8 mouse cellular contexts compared by ENCODE assay signal in the genomic region with DNA sequence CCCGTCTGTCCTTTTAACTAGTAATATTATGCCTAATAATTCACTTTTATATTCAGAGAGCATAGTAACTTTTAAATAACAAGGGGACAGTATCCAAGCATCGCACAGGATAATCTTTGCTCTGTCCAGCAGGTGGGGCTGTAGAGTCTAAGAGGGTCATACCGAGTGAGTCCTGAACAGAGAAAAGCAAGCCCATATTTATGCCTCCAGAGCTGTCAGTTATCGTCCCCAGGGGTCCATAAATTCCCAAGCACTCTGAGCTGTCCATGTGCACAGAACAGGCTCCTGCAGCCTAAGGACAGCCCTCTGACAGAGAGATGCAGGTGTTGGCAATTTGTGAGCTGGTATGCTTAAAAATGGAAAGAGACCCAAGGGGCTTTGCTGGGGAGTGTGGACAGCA.
DNase-seq lines count a peak whose midpoint lies in the region; ATAC-seq and TF ChIP-seq lines count a peak whose summit lies in the region.

No protein-coding gene starts in this region.

- no peaks in the 10 kb centered on the region for H3K4me1 ChIP-seq in hindbrain, embryonic 11.5 days (replicated peaks; ENCODE audit: control insufficient read depth, insufficient read depth, low read length)
- peaks cover 8% of the 10 kb centered on the region for H3K4me1 ChIP-seq in hindbrain, embryonic 14.5 days (replicated peaks; ENCODE audit: control insufficient read depth, insufficient read depth, low read length)
- peaks cover 0 to 5% of the 10 kb centered on the region in 2 experiments; a peak in 2 of 4 replicates for H3K4me1 ChIP-seq in CH12.LX (ENCODE audit: control insufficient read depth in 1 of 2, insufficient read depth in 2 of 2)
- peaks cover 6% of the 10 kb centered on the region for H3K4me1 ChIP-seq in forebrain, embryonic 10.5 days

- no peaks in the 10 kb centered on the region for H3K36me3 ChIP-seq in hindbrain, embryonic 11.5 days (ENCODE audit: control insufficient read depth, insufficient read depth, low read length)
- H3K36me3 ChIP-seq in hindbrain, embryonic 14.5 days (replicated peaks; ENCODE audit: control insufficient read depth, insufficient read depth): no peaks in the 10 kb centered on the region
- H3K36me3 ChIP-seq in CH12.LX (replicated peaks in 1 of 2; ENCODE audit: control insufficient read depth in 1 of 2, insufficient read depth in 1 of 2, low read length in 1 of 2): no peaks in the 10 kb centered on the region
- no peaks in the 10 kb centered on the region for H3K36me3 ChIP-seq in forebrain, embryonic 10.5 days (replicated peaks)

- in situ Hi-C loops in CH12.LX (cut with MboI; ENCODE audit: low pct_ligation_motif_present, low pct_unique_long_range_greater_than_20kb, low sequenced_read_pairs): no loop called here

- TF ChIP-seq RAD21 in CH12.LX (IDR thresholded peaks at IDR 0.05; ENCODE audit: low read depth, low read length): peak; percentile 46

- no peaks in the 10 kb centered on the region for H3K27me3 ChIP-seq in hindbrain, embryonic 11.5 days (ENCODE audit: control insufficient read depth, insufficient read depth, low read length)
- H3K27me3 ChIP-seq in hindbrain, embryonic 14.5 days (ENCODE audit: control insufficient read depth, insufficient read depth, low read length): no peaks in the 10 kb centered on the region
- H3K27me3 ChIP-seq in CH12.LX (replicated peaks): no peaks in the 10 kb centered on the region
- no peaks in the 10 kb centered on the region for H3K27me3 ChIP-seq in forebrain, embryonic 10.5 days (ENCODE audit: poor library complexity, severe bottlenecking)

- DNase-seq in hindbrain, embryonic 11.5 days (ENCODE audit: low spot score): peak; percentile 39
- no peak for DNase-seq in hindbrain, embryonic 14.5 days (ENCODE audit: low spot score)
- peak; percentile 60 for DNase-seq in CH12.LX (ENCODE audit: extremely low read depth)
- peak; percentile 6 for DNase-seq in c-Kit-positive CD71-positive TER-119-positive erythroid progenitor cells, embryonic 14.5 days (ENCODE audit: low spot score)
- DNase-seq in lung, postnatal 25 days (ENCODE audit: low spot score): peak; percentile 16
- no peak for DNase-seq in forebrain, embryonic 10.5 days (ENCODE audit: extremely low spot score, low spot score)
- no peak for DNase-seq in urinary bladder, postnatal 4 days (ENCODE audit: low spot score in 2 of 2)
- no peak for DNase-seq in testis, postnatal 10 days (ENCODE audit: low spot score)

- 72% methylated on average over 4 of the region's 4 CpGs for WGBS in hindbrain, embryonic 11.5 days
- WGBS in hindbrain, embryonic 14.5 days: 70% methylated on average over 4 of the region's 4 CpGs
- 83% methylated on average over 4 of the region's 4 CpGs for WGBS in forebrain, embryonic 10.5 days

- no peak overlapping the region for H3K4me3 ChIP-seq in hindbrain, embryonic 11.5 days (ENCODE audit: low read depth, low read length)
- H3K4me3 ChIP-seq in hindbrain, embryonic 14.5 days (replicated peaks; ENCODE audit: low read length): no peak overlapping the region
- no peak overlapping the region for H3K4me3 ChIP-seq in CH12.LX (replicated peaks in 1 of 3; ENCODE audit: low read depth in 2 of 3, low read length in 2 of 3, poor library complexity in 1 of 3)
- H3K4me3 ChIP-seq in forebrain, embryonic 10.5 days: no peak overlapping the region

- dilution Hi-C loops in CH12.LX (cut with MboI; ENCODE audit: extremely low pct_ligation_motif_present, extremely low pct_unique_long_range_greater_than_20kb, low sequenced_read_pairs): no loop called here

- TF ChIP-seq POLR2A in CH12.LX (IDR thresholded peaks at IDR 0.05; ENCODE audit: low read depth, low read length): no peak

- no peaks in the 10 kb centered on the region for H3K79me2 ChIP-seq in CH12.LX (replicated peaks; ENCODE audit: control insufficient read depth, extremely low read depth, insufficient read depth, poor library complexity, severe bottlenecking)

- H3K9me3 ChIP-seq in hindbrain, embryonic 11.5 days (ENCODE audit: control insufficient read depth, low read length): no peaks in the 10 kb centered on the region
- no peaks in the 10 kb centered on the region for H3K9me3 ChIP-seq in hindbrain, embryonic 14.5 days (ENCODE audit: control insufficient read depth, low read length)
- H3K9me3 ChIP-seq in CH12.LX (replicated peaks; ENCODE audit: low read length): no peaks in the 10 kb centered on the region
- no peaks in the 10 kb centered on the region for H3K9me3 ChIP-seq in forebrain, embryonic 10.5 days

- TF ChIP-seq CTCF in CH12.LX (conservative IDR thresholded peaks at IDR 0.05 in 1 of 2, IDR thresholded peaks at IDR 0.05 in 1 of 2; ENCODE audit: low read depth in 2 of 2, low read length in 2 of 2): peak; percentile 56 to 64

- no peak overlapping the region for H3K9ac ChIP-seq in hindbrain, embryonic 11.5 days (ENCODE audit: low read depth, low read length)
- no peak overlapping the region for H3K9ac ChIP-seq in hindbrain, embryonic 14.5 days
- no peak overlapping the region for H3K9ac ChIP-seq in CH12.LX (ENCODE audit: insufficient read depth, low read depth)

- no peak for ATAC-seq in hindbrain, embryonic 11.5 days (ENCODE audit: low FRiP score)
- no peak for ATAC-seq in hindbrain, embryonic 14.5 days (ENCODE audit: low FRiP score)

- no peak overlapping the region for H3K4me2 ChIP-seq in hindbrain, embryonic 11.5 days (replicated peaks; ENCODE audit: low read depth, low read length)
- H3K4me2 ChIP-seq in hindbrain, embryonic 14.5 days (replicated peaks): no peak overlapping the region
- peak overlapping the region; percentile 12; the same call in 1 of the 2 replicates for H3K4me2 ChIP-seq in CH12.LX (ENCODE audit: insufficient read depth, low read depth, poor library complexity, severe bottlenecking)

- no peak for TF ChIP-seq EP300 in CH12.LX (IDR thresholded peaks at IDR 0.05; ENCODE audit: low read length)

- no peak overlapping the region for H3K27ac ChIP-seq in hindbrain, embryonic 11.5 days (ENCODE audit: low read depth, low read length)
- no peak overlapping the region for H3K27ac ChIP-seq in hindbrain, embryonic 14.5 days
- H3K27ac ChIP-seq in CH12.LX (ENCODE audit: insufficient read depth, low read depth): no peak overlapping the region
- no peak overlapping the region for H3K27ac ChIP-seq in forebrain, embryonic 10.5 days

TF ChIP-seq in CH12.LX, 34 proteins besides CTCF, POLR2A, EP300 and RAD21:
- TF ChIP-seq MXI1 (IDR thresholded peaks at IDR 0.05; ENCODE audit: low read depth, low read length) (no peak), UBTF (IDR thresholded peaks at IDR 0.05; ENCODE audit: low read depth, low read length) (no peak), ZMIZ1 (IDR thresholded peaks at IDR 0.05; ENCODE audit: low read depth, low read length) (no peak), KAT2A (IDR thresholded peaks at IDR 0.05; ENCODE audit: insufficient replicate concordance, low read length) (no peak), SMC3 (IDR thresholded peaks at IDR 0.05; ENCODE audit: low read depth, low read length) (peak; percentile 52), BHLHE40 (IDR thresholded peaks at IDR 0.05; ENCODE audit: low read depth, low read length) (no peak)

Comparison
In these comparisons a context has a peak if more than half of its experiments do, and no peak if none do; other contexts are left out.
1. DNase-seq: peak in hindbrain, embryonic 11.5 days (single experiment), CH12.LX (single experiment), c-Kit-positive CD71-positive TER-119-positive erythroid progenitor cells, embryonic 14.5 days (single experiment) and lung, postnatal 25 days (single experiment); none in hindbrain, embryonic 14.5 days (single experiment), forebrain, embryonic 10.5 days (single experiment), urinary bladder, postnatal 4 days (0 of 2) and testis, postnatal 10 days (single experiment).